Mouse (Mus musculus): ENCODE measurements around the gene Lasp1. TPM values are rescaled to one million over a fixed set of nuclear protein-coding genes. Genes with fewer than 3 reads are reported as not detected.

The Lasp1 gene
- polyA plus RNA-seq, 1 experiment from 2014 or later: 114 TPM

GRCm38 (mm10) chr11:97874396-97874795 lies 75.6 kb downstream of the Lasp1 start:
- no peak for ATAC-seq (ENCODE audit: low FRiP score, low TSS enrichment)
- no peaks in the 10 kb centered on the region for H3K9me3 ChIP-seq (ENCODE audit: control insufficient read depth, low read length)
- WGBS: 89% methylated on average over 1 of the region's 1 CpGs
- H3K27ac ChIP-seq (replicated peaks; ENCODE audit: low read depth, low read length): no peak overlapping the region
- no peaks in the 10 kb centered on the region for H3K27me3 ChIP-seq (ENCODE audit: control insufficient read depth, insufficient read depth, low read length)
- H3K4me1 ChIP-seq (ENCODE audit: control insufficient read depth, insufficient read depth, low read length): no peaks in the 10 kb centered on the region
- no peaks in the 10 kb centered on the region for H3K36me3 ChIP-seq (ENCODE audit: control insufficient read depth, insufficient read depth, low read length)
- no peak overlapping the region for H3K4me2 ChIP-seq (ENCODE audit: low read length)
- DNase-seq: no peak
- H3K4me3 ChIP-seq (replicated peaks; ENCODE audit: low read depth, low read length): no peak overlapping the region
- no peak overlapping the region for H3K9ac ChIP-seq (replicated peaks; ENCODE audit: low read length)

GRCm38 (mm10) chr11:97877341-97877740 lies 78.5 kb downstream of the Lasp1 start:
- Histone ChIP-seq H3K27ac (replicated peaks; ENCODE audit: low read depth, low read length) (no peak overlapping the region), H3K9me3 (ENCODE audit: control insufficient read depth, low read length) (no peaks in the 10 kb centered on the region), H3K9ac (replicated peaks; ENCODE audit: low read length) (no peak overlapping the region), H3K4me1 (ENCODE audit: control insufficient read depth, insufficient read depth, low read length) (no peaks in the 10 kb centered on the region), H3K4me3 (replicated peaks; ENCODE audit: low read depth, low read length) (no peak overlapping the region), H3K4me2 (ENCODE audit: low read length) (no peak overlapping the region), H3K36me3 (ENCODE audit: control insufficient read depth, insufficient read depth, low read length) (no peaks in the 10 kb centered on the region), H3K27me3 (ENCODE audit: control insufficient read depth, insufficient read depth, low read length) (no peaks in the 10 kb centered on the region)
- 87% methylated on average over 2 of the region's 2 CpGs for WGBS
- DNase-seq (no peak), ATAC-seq (ENCODE audit: low FRiP score, low TSS enrichment) (no peak)

GRCm38 (mm10) chr11:97880362-97880761 lies 81.6 kb downstream of the Lasp1 start:
- no peak overlapping the region for H3K9ac ChIP-seq (replicated peaks; ENCODE audit: low read length)
- no peak overlapping the region for H3K27ac ChIP-seq (replicated peaks; ENCODE audit: low read depth, low read length)
- ATAC-seq (ENCODE audit: low FRiP score, low TSS enrichment) (no peak), DNase-seq (no peak)
- no peaks in the 10 kb centered on the region for H3K9me3 ChIP-seq (ENCODE audit: control insufficient read depth, low read length)
- H3K4me2 ChIP-seq (ENCODE audit: low read length): no peak overlapping the region
- H3K4me3 ChIP-seq (replicated peaks; ENCODE audit: low read depth, low read length): no peak overlapping the region
- WGBS: 95% methylated on average over 4 of the region's 4 CpGs
- H3K36me3 ChIP-seq (ENCODE audit: control insufficient read depth, insufficient read depth, low read length): no peaks in the 10 kb centered on the region
- no peaks in the 10 kb centered on the region for H3K27me3 ChIP-seq (ENCODE audit: control insufficient read depth, insufficient read depth, low read length)
- H3K4me1 ChIP-seq (ENCODE audit: control insufficient read depth, insufficient read depth, low read length): no peaks in the 10 kb centered on the region

- no peaks in the 10 kb centered on the region for H3K27me3 ChIP-seq (ENCODE audit: control insufficient read depth, insufficient read depth, low read length)
- 4% methylated on average over 26 of the region's 26 CpGs for WGBS
- DNase-seq (peak; percentile 77), ATAC-seq (ENCODE audit: low FRiP score, low TSS enrichment) (0 out of 2 replicates have a peak, but pooled peaks have one; percentile 68)
- peak overlapping the region; percentile 53 for H3K4me3 ChIP-seq (replicated peaks; ENCODE audit: low read depth, low read length)
- no peak overlapping the region; the same call in 1 of the 2 replicates for H3K9ac ChIP-seq (replicated peaks; ENCODE audit: low read length)
- H3K9me3 ChIP-seq (ENCODE audit: control insufficient read depth, low read length): no peaks in the 10 kb centered on the region
- no peaks in the 10 kb centered on the region for H3K4me1 ChIP-seq (ENCODE audit: control insufficient read depth, insufficient read depth, low read length)
- H3K27ac ChIP-seq (replicated peaks; ENCODE audit: low read depth, low read length): peak overlapping the region; percentile 67
- H3K36me3 ChIP-seq (ENCODE audit: control insufficient read depth, insufficient read depth, low read length): no peaks in the 10 kb centered on the region
- peak overlapping the region; percentile 61 for H3K4me2 ChIP-seq (ENCODE audit: low read length)
Observed at GRCm38 (mm10) chr11:97883542-97883917, 84.7 kb downstream of the Lasp1 start.

- DNase-seq: peak; percentile 99
- WGBS: under 1% methylated on average over 37 of the region's 37 CpGs
Observed at GRCm38 (mm10) chr11:97883918-97884600, 85.3 kb downstream of the Lasp1 start, which contains the start of gene Fbxo47. TSS of gene Fbxo47 (minus strand) at chr11:97884154.

GRCm38 (mm10) chr11:97884601-97885185 lies 85.9 kb downstream of the Lasp1 start:
- H3K4me1 ChIP-seq (ENCODE audit: control insufficient read depth, insufficient read depth, low read length): no peaks in the 10 kb centered on the region
- 28% methylated on average over 7 of the region's 7 CpGs for WGBS
- DNase-seq: no peak
- ATAC-seq (ENCODE audit: low FRiP score, low TSS enrichment): no peak
- no peaks in the 10 kb centered on the region for H3K36me3 ChIP-seq (ENCODE audit: control insufficient read depth, insufficient read depth, low read length)
- no peaks in the 10 kb centered on the region for H3K9me3 ChIP-seq (ENCODE audit: control insufficient read depth, low read length)
- peak overlapping the region; percentile 92 for H3K27ac ChIP-seq (replicated peaks; ENCODE audit: low read depth, low read length)
- no peaks in the 10 kb centered on the region for H3K27me3 ChIP-seq (ENCODE audit: control insufficient read depth, insufficient read depth, low read length)
- peak overlapping the region; percentile 47; the same call in 1 of the 2 replicates for H3K9ac ChIP-seq (replicated peaks; ENCODE audit: low read length)
- H3K4me2 ChIP-seq (ENCODE audit: low read length): peak overlapping the region; percentile 61
- peak overlapping the region; percentile 53 for H3K4me3 ChIP-seq (replicated peaks; ENCODE audit: low read depth, low read length)

More at GRCm38 (mm10) chr11:97883918-97884600, 85.3 kb downstream of the Lasp1 start, which contains the start of gene Fbxo47:
- H3K4me2 ChIP-seq (ENCODE audit: low read length): peak within 1 kb of the TSS; percentile 61
- H3K4me3 ChIP-seq (replicated peaks; ENCODE audit: low read depth, low read length): peak within 1 kb of the TSS; percentile 53
- H3K9me3 ChIP-seq (ENCODE audit: control insufficient read depth, low read length): no peaks in the 10 kb centered on the region
- H3K4me1 ChIP-seq (ENCODE audit: control insufficient read depth, insufficient read depth, low read length): no peaks in the 10 kb centered on the region
- H3K27ac ChIP-seq (replicated peaks; ENCODE audit: low read depth, low read length): peak within 1 kb of the TSS; percentile 92
- H3K36me3 ChIP-seq (ENCODE audit: control insufficient read depth, insufficient read depth, low read length): no peaks in the 10 kb centered on the region
- peak within 1 kb of the TSS; percentile 47; the same call in 1 of the 2 replicates for H3K9ac ChIP-seq (replicated peaks; ENCODE audit: low read length)
- H3K27me3 ChIP-seq (ENCODE audit: control insufficient read depth, insufficient read depth, low read length): no peaks in the 10 kb centered on the region
- ATAC-seq (ENCODE audit: low FRiP score, low TSS enrichment): peak; percentile 94

GRCm38 (mm10) chr11:97885296-97885915 lies 86.6 kb downstream of the Lasp1 start:
- ATAC-seq (ENCODE audit: low FRiP score, low TSS enrichment) (no peak), DNase-seq (no peak)
- no peak overlapping the region for H3K4me3 ChIP-seq (replicated peaks; ENCODE audit: low read depth, low read length)
- H3K36me3 ChIP-seq (ENCODE audit: control insufficient read depth, insufficient read depth, low read length): no peaks in the 10 kb centered on the region
- no peaks in the 10 kb centered on the region for H3K27me3 ChIP-seq (ENCODE audit: control insufficient read depth, insufficient read depth, low read length)
- WGBS: 99% methylated on average over 2 of the region's 2 CpGs
- H3K4me1 ChIP-seq (ENCODE audit: control insufficient read depth, insufficient read depth, low read length): no peaks in the 10 kb centered on the region
- no peak overlapping the region for H3K27ac ChIP-seq (replicated peaks; ENCODE audit: low read depth, low read length)
- H3K4me2 ChIP-seq (ENCODE audit: low read length): no peak overlapping the region
- H3K9ac ChIP-seq (replicated peaks; ENCODE audit: low read length): no peak overlapping the region
- H3K9me3 ChIP-seq (ENCODE audit: control insufficient read depth, low read length): no peaks in the 10 kb centered on the region
